Mouse (Mus musculus) thymus, adult 2 months (tissue): ENCODE measurements around the gene Tmc8.

Source experiments
- CTCF ChIP-seq: fragments of 200-500 bp; IDR thresholded peaks from 2 replicates; pipeline ENCODE4 v1.5.1; 2012; ENCODE audit warnings: mild to moderate bottlenecking, control low read depth, low read length, moderate library complexity, borderline replicate concordance; ENCODE audit not compliant: control insufficient read depth, poor library complexity, insufficient read depth; ENCODE audit errors: extremely low read depth
- POLR2A ChIP-seq: fragments of 200-500 bp; IDR thresholded peaks from 2 replicates; pipeline ENCODE4 v1.6.1; 2012; ENCODE audit warnings: mild to moderate bottlenecking, low read length, control low read depth, moderate library complexity; ENCODE audit not compliant: control insufficient read depth, poor library complexity, insufficient read depth; ENCODE audit errors: extremely low read depth

DNA sequence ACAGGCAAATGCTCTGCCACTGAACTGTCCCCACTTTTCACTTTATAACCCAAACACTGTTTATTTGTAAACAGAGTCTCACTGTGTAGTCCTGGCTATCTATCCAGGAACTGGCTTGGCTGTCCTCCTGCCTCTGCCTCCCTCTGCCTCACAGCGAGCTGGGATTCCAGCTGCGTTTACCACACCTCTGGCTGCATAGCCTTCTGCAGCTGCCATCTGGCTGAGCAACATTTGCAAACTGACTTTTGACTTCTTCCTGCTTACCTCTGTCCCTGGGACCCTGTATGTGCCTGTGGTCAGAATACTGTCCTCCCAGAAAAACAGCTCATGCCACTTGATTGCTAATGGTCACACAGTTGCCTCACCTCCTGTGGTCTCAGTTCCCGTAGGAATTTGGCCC is 45.5 kb downstream of the Tmc8 start:
- no peak for TF ChIP-seq CTCF
- TF ChIP-seq POLR2A, result no peak
